Mouse (Mus musculus) testis, adult 2 months (tissue): ENCODE measurements around the gene Cpe.

Experiments used
- CTCF ChIP-seq: fragments of 200-500 bp; IDR thresholded peaks from 2 replicates; pipeline ENCODE4 v1.5.1; 2012; ENCODE audit warnings: low read depth, mild to moderate bottlenecking, inconsistent platforms, low read length, moderate library complexity; ENCODE audit not compliant: control insufficient read depth, insufficient read depth, insufficient replicate concordance
- POLR2A ChIP-seq: fragments of 200-500 bp; IDR thresholded peaks from 2 replicates; pipeline ENCODE4 v1.6.1; 2012; ENCODE audit warnings: low read depth, mild to moderate bottlenecking, inconsistent platforms, low read length, moderate library complexity; ENCODE audit not compliant: control insufficient read depth

- TF ChIP-seq CTCF (no peak), POLR2A (no peak)
Measured at GRCm38 (mm10) chr8:64740547-64741211, 47.8 kb upstream of the Cpe start.
